In the genomic region with DNA sequence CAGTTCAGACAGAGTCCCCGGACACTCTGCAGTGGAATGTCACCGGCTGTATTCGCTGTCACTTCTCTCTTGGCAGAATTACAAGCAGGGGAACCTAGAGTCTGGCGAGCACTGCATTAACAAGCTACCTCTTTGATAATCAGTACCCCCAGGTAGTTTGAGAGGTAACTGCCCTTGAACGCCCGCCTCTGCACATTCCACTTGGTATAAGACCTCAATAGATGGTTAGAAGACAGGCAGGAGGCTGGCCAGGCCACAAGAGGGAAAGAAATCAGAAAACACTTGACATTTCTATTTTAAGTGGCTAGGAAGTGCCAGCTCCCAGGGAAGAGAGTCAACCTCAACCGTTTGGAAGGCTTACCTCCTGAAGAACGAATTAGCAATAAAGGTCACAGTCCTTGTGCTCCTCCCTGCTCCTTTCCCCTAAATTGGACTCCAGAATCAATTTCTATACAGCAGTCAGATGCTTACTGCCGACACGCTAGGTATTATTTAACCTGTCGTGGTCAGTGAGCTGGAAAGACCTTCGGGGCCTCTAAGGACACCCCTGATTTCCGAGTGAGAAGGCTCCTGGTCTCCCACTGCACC, we compare ENCODE assay signal across 8 mouse cellular contexts. TPM values are rescaled to one million over a fixed set of nuclear protein-coding genes. Genes with fewer than 3 reads are reported as not detected.
DNase-seq lines count a peak whose midpoint lies in the region; ATAC-seq lines count a peak whose summit lies in the region.

No protein-coding gene starts in this region.

- peak overlapping the region; percentile 92 for H3K4me3 ChIP-seq in embryonic facial prominence, embryonic 15.5 days (replicated peaks)
- H3K4me3 ChIP-seq in hindbrain, embryonic 12.5 days, result peak overlapping the region; percentile 82
- peak overlapping the region; percentile 87 for H3K4me3 ChIP-seq in limb, embryonic 15.5 days
- peak overlapping the region; percentile 81 for H3K4me3 ChIP-seq in neural tube, embryonic 11.5 days (ENCODE audit: low read depth, low read length)

- peak overlapping the region; percentile 96 for H3K27ac ChIP-seq in embryonic facial prominence, embryonic 15.5 days (replicated peaks)
- H3K27ac ChIP-seq in hindbrain, embryonic 12.5 days, result peak overlapping the region; percentile 91
- H3K27ac ChIP-seq in limb, embryonic 15.5 days, result peak overlapping the region; percentile 91
- 0 out of 2 replicates have a peak overlapping the region, but pooled peaks have one; percentile 80 for H3K27ac ChIP-seq in neural tube, embryonic 11.5 days (ENCODE audit: low read depth, low read length)

- peaks cover 18% of the 10 kb centered on the region for H3K4me1 ChIP-seq in embryonic facial prominence, embryonic 15.5 days
- peaks cover 23% of the 10 kb centered on the region for H3K4me1 ChIP-seq in hindbrain, embryonic 12.5 days
- H3K4me1 ChIP-seq in limb, embryonic 15.5 days, result peaks cover 18% of the 10 kb centered on the region
- H3K4me1 ChIP-seq in neural tube, embryonic 11.5 days (ENCODE audit: control insufficient read depth, insufficient read depth, low read length), result peaks cover 10% of the 10 kb centered on the region; the same call in 1 of the 2 replicates

- 37% methylated on average over 13 of the region's 13 CpGs for WGBS in embryonic facial prominence, embryonic 15.5 days
- 47% methylated on average over 13 of the region's 13 CpGs for WGBS in hindbrain, embryonic 12.5 days
- WGBS in limb, embryonic 15.5 days, result 30% methylated on average over 13 of the region's 13 CpGs
- 50% methylated on average over 13 of the region's 13 CpGs for WGBS in neural tube, embryonic 11.5 days

- DNase-seq in adrenal gland, postnatal 14 days, result peak; percentile 40
- no peak for DNase-seq in adrenal gland, postnatal 36 days
- no peak for DNase-seq in neural tube, embryonic 11.5 days (ENCODE audit: low spot score)
- DNase-seq in natural killer cell, adult 2 months (ENCODE audit: low spot score in 2 of 2), result no peak

- H3K9me3 ChIP-seq in embryonic facial prominence, embryonic 15.5 days (replicated peaks), result no peaks in the 10 kb centered on the region
- no peaks in the 10 kb centered on the region for H3K9me3 ChIP-seq in hindbrain, embryonic 12.5 days (replicated peaks)
- H3K9me3 ChIP-seq in limb, embryonic 15.5 days, result no peaks in the 10 kb centered on the region
- H3K9me3 ChIP-seq in neural tube, embryonic 11.5 days (ENCODE audit: control insufficient read depth, low read length), result no peaks in the 10 kb centered on the region

- ATAC-seq in embryonic facial prominence, embryonic 15.5 days (ENCODE audit: insufficient number of reproducible peaks, low FRiP score, low TSS enrichment, low read depth), result no peak
- no peak for ATAC-seq in hindbrain, embryonic 12.5 days (ENCODE audit: low FRiP score)
- no peak for ATAC-seq in limb, embryonic 15.5 days (ENCODE audit: insufficient number of reproducible peaks, low FRiP score, low TSS enrichment, low read depth)
- no peak for ATAC-seq in neural tube, embryonic 11.5 days (ENCODE audit: insufficient read depth, low FRiP score, low TSS enrichment)
- ATAC-seq in CD4-positive, CD25-positive, alpha-beta regulatory T cell, adult 4 months, result no peak

- peak overlapping the region; percentile 88 for H3K9ac ChIP-seq in embryonic facial prominence, embryonic 15.5 days
- H3K9ac ChIP-seq in hindbrain, embryonic 12.5 days, result peak overlapping the region; percentile 90
- H3K9ac ChIP-seq in limb, embryonic 15.5 days, result peak overlapping the region; percentile 87
- H3K9ac ChIP-seq in neural tube, embryonic 11.5 days (ENCODE audit: low read length), result peak overlapping the region; percentile 97

- no peaks in the 10 kb centered on the region for H3K27me3 ChIP-seq in embryonic facial prominence, embryonic 15.5 days
- no peaks in the 10 kb centered on the region for H3K27me3 ChIP-seq in hindbrain, embryonic 12.5 days
- H3K27me3 ChIP-seq in limb, embryonic 15.5 days, result no peaks in the 10 kb centered on the region
- H3K27me3 ChIP-seq in neural tube, embryonic 11.5 days (ENCODE audit: control insufficient read depth, insufficient read depth, low read length), result no peaks in the 10 kb centered on the region

- peak overlapping the region; percentile 71 for H3K4me2 ChIP-seq in embryonic facial prominence, embryonic 15.5 days (replicated peaks)
- H3K4me2 ChIP-seq in hindbrain, embryonic 12.5 days (replicated peaks), result peak overlapping the region; percentile 78
- H3K4me2 ChIP-seq in limb, embryonic 15.5 days, result peak overlapping the region; percentile 59
- H3K4me2 ChIP-seq in neural tube, embryonic 11.5 days (ENCODE audit: low read depth), result peak overlapping the region; percentile 84

- H3K36me3 ChIP-seq in embryonic facial prominence, embryonic 15.5 days, result no peaks in the 10 kb centered on the region
- H3K36me3 ChIP-seq in hindbrain, embryonic 12.5 days, result no peaks in the 10 kb centered on the region
- H3K36me3 ChIP-seq in limb, embryonic 15.5 days, result no peaks in the 10 kb centered on the region
- no peaks in the 10 kb centered on the region for H3K36me3 ChIP-seq in neural tube, embryonic 11.5 days (ENCODE audit: control insufficient read depth, insufficient read depth, low read length)

RNA-seq across cellular contexts. Expression of gene Tmem94, which starts 1.2 kb away (rescaled TPM):
- total RNA-seq in adrenal gland, postnatal 14 days (2021), result 64.4 and 65.1 TPM in 2 replicates
- total RNA-seq in adrenal gland, postnatal 36 days (2021), result 10 to 100 TPM; 74.6 to 95.5 TPM
- polyA plus RNA-seq in embryonic facial prominence, embryonic 15.5 days (2015; fragmentation: Nextera tagmentation; extraction: Ambion mirVana), result 24.2 and 25.0 TPM in 2 replicates
- 41.6 and 42.1 TPM in 2 replicates for polyA plus RNA-seq in hindbrain, embryonic 12.5 days (2016; fragmentation: Nextera tagmentation; extraction: Ambion mirVana)
- 23.6 and 28.1 TPM in 2 replicates for polyA plus RNA-seq in limb, embryonic 15.5 days (2015; fragmentation: Nextera tagmentation; extraction: Ambion mirVana)
- 18.6 and 19.0 TPM in 2 replicates for polyA plus RNA-seq in neural tube, embryonic 11.5 days (2014; fragmentation: Nextera tagmentation; extraction: Ambion mirVana)
- 10 to 100 TPM in 1 of 2 experiments, 1 to 10 TPM in 1; 8.5 to 17.5 TPM for polyA plus RNA-seq in CD4-positive, CD25-positive, alpha-beta regulatory T cell, adult 4 months (2017; shearing (Covaris generic))

RNA-seq across cellular contexts. Expression of gene Caskin2, which starts 47.0 kb away (rescaled TPM):
- 53.7 and 57.5 TPM in 2 replicates for total RNA-seq in adrenal gland, postnatal 14 days (2021)
- 10 to 100 TPM; 58.9 to 72.9 TPM for total RNA-seq in adrenal gland, postnatal 36 days (2021)
- polyA plus RNA-seq in embryonic facial prominence, embryonic 15.5 days (2015; fragmentation: Nextera tagmentation; extraction: Ambion mirVana), result 19.0 TPM in 2 replicates
- polyA plus RNA-seq in hindbrain, embryonic 12.5 days (2016; fragmentation: Nextera tagmentation; extraction: Ambion mirVana), result 17.2 and 17.9 TPM in 2 replicates
- 16.5 and 17.9 TPM in 2 replicates for polyA plus RNA-seq in limb, embryonic 15.5 days (2015; fragmentation: Nextera tagmentation; extraction: Ambion mirVana)
- polyA plus RNA-seq in neural tube, embryonic 11.5 days (2014; fragmentation: Nextera tagmentation; extraction: Ambion mirVana), result 16.4 and 19.1 TPM in 2 replicates
- under 1 TPM; 0.69 to 0.85 TPM for polyA plus RNA-seq in CD4-positive, CD25-positive, alpha-beta regulatory T cell, adult 4 months (2017; shearing (Covaris generic))

RNA-seq across cellular contexts. Expression of gene Tsen54, which starts 48.1 kb away (rescaled TPM):
- 16.3 and 20.3 TPM in 2 replicates for total RNA-seq in adrenal gland, postnatal 14 days (2021)
- 10 to 100 TPM; 17.1 to 21.4 TPM for total RNA-seq in adrenal gland, postnatal 36 days (2021)
- polyA plus RNA-seq in embryonic facial prominence, embryonic 15.5 days (2015; fragmentation: Nextera tagmentation; extraction: Ambion mirVana), result 31.5 and 34.8 TPM in 2 replicates
- 27.1 and 28.8 TPM in 2 replicates for polyA plus RNA-seq in hindbrain, embryonic 12.5 days (2016; fragmentation: Nextera tagmentation; extraction: Ambion mirVana)
- polyA plus RNA-seq in limb, embryonic 15.5 days (2015; fragmentation: Nextera tagmentation; extraction: Ambion mirVana), result 29.5 and 31.3 TPM in 2 replicates
- 26.1 and 29.8 TPM in 2 replicates for polyA plus RNA-seq in neural tube, embryonic 11.5 days (2014; fragmentation: Nextera tagmentation; extraction: Ambion mirVana)
- polyA plus RNA-seq in CD4-positive, CD25-positive, alpha-beta regulatory T cell, adult 4 months (2017; shearing (Covaris generic)), result 10 to 100 TPM; 11.0 to 16.2 TPM

RNA-seq across cellular contexts. Expression of gene Llgl2, which starts 57.4 kb away (rescaled TPM):
- total RNA-seq in adrenal gland, postnatal 14 days (2021), result 11.4 and 11.8 TPM in 2 replicates
- total RNA-seq in adrenal gland, postnatal 36 days (2021), result 10 to 100 TPM in 1 of 2 experiments, 1 to 10 TPM in 1; 4.9 to 10.9 TPM
- 21.8 and 22.6 TPM in 2 replicates for polyA plus RNA-seq in embryonic facial prominence, embryonic 15.5 days (2015; fragmentation: Nextera tagmentation; extraction: Ambion mirVana)
- 4.0 and 6.1 TPM in 2 replicates for polyA plus RNA-seq in hindbrain, embryonic 12.5 days (2016; fragmentation: Nextera tagmentation; extraction: Ambion mirVana)
- polyA plus RNA-seq in limb, embryonic 15.5 days (2015; fragmentation: Nextera tagmentation; extraction: Ambion mirVana), result 22.4 and 23.1 TPM in 2 replicates
- polyA plus RNA-seq in neural tube, embryonic 11.5 days (2014; fragmentation: Nextera tagmentation; extraction: Ambion mirVana), result 6.1 and 6.5 TPM in 2 replicates
- 10 to 100 TPM in 1 of 2 experiments, 1 to 10 TPM in 1; 7.9 to 11.1 TPM for polyA plus RNA-seq in CD4-positive, CD25-positive, alpha-beta regulatory T cell, adult 4 months (2017; shearing (Covaris generic))

RNA-seq across cellular contexts. Expression of gene Grb2, which starts 58.1 kb away (rescaled TPM):
- 103 and 108 TPM in 2 replicates for total RNA-seq in adrenal gland, postnatal 14 days (2021)
- 100 to 1,000 TPM; 132 to 158 TPM for total RNA-seq in adrenal gland, postnatal 36 days (2021)
- 94.9 and 114 TPM in 2 replicates for polyA plus RNA-seq in embryonic facial prominence, embryonic 15.5 days (2015; fragmentation: Nextera tagmentation; extraction: Ambion mirVana)
- 151 and 164 TPM in 2 replicates for polyA plus RNA-seq in hindbrain, embryonic 12.5 days (2016; fragmentation: Nextera tagmentation; extraction: Ambion mirVana)
- 87.7 and 93.9 TPM in 2 replicates for polyA plus RNA-seq in limb, embryonic 15.5 days (2015; fragmentation: Nextera tagmentation; extraction: Ambion mirVana)
- 86.7 and 89.8 TPM in 2 replicates for polyA plus RNA-seq in neural tube, embryonic 11.5 days (2014; fragmentation: Nextera tagmentation; extraction: Ambion mirVana)
- 10 to 100 TPM; 28.8 to 30.9 TPM for polyA plus RNA-seq in CD4-positive, CD25-positive, alpha-beta regulatory T cell, adult 4 months (2017; shearing (Covaris generic))
